Mouse (Mus musculus) T-helper 2 cell (primary cell): ENCODE results near the gene Hvcn1.
"Not testable (repeated sequence)": the region's sequence is repeated elsewhere in the genome, so short reads cannot be mapped to it uniquely, and the experiment has no call there.

Experiments used
- in situ Hi-C: fragments of 300-600 bp; cut with MboI, MseI; formaldehyde crosslinking; loops from one replicate; pipeline ENCODE4 v1.15.1; 2025; ENCODE audit warnings: high pct_unique_total_duplicates

Gene Hvcn1

DNA sequence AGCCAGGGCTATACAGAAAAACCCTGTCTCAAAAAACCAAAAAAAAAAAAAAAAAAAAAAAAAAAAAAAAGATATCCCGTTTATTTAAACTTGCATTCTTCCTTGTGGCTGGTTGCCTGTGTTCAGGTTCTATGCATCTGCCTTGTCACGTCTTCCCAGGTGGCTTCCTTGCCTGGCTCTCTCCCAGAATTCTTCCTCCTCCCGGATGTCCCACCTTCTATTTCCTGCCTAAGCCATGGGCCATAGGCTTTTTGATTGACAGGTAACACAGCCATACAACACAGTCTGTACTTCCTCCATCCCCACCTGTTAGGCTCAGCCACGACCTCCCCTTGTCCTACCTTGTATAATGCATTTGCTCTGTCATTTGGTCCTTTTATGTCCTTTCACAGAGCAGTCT, at the start of gene Hvcn1:
Gene Hvcn1 (plus strand): TSS at position 330 of the 400 bp plus-strand sequence.
- in situ Hi-C loops, result no loop called here

DNA sequence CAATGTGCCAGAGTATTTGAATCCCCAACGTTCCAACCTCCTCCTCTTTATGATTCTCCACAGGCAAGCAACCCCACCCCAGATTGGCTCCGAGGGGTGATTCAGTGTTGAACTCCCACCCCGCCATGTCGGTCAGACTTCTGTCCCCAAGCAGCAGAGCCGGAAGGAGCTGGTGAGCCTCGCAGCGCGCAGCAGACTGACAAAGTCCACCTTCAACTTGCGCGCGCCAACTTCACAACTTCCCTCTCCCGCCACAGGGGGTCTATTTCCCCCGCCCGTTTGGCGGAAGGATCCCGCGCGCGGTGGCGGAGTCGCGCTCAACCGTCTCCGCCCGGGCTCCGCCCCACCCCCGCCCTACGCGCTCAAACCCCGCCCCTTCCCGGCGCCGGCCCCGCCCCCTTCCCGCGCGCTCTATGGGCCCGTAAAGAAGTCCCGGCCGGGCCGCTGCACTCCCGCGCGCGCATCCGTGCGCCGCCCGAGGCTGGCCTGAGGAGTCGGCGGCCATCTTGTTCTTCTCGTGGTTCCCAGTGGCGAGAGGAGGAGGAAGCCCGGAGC, 48.7 kb upstream of the Hvcn1 start, which contains the start of gene Ppp1cc:
Gene Ppp1cc (plus strand): TSS at position 452 of the 555 bp plus-strand sequence.
- in situ Hi-C loops, result no loop called here

DNA sequence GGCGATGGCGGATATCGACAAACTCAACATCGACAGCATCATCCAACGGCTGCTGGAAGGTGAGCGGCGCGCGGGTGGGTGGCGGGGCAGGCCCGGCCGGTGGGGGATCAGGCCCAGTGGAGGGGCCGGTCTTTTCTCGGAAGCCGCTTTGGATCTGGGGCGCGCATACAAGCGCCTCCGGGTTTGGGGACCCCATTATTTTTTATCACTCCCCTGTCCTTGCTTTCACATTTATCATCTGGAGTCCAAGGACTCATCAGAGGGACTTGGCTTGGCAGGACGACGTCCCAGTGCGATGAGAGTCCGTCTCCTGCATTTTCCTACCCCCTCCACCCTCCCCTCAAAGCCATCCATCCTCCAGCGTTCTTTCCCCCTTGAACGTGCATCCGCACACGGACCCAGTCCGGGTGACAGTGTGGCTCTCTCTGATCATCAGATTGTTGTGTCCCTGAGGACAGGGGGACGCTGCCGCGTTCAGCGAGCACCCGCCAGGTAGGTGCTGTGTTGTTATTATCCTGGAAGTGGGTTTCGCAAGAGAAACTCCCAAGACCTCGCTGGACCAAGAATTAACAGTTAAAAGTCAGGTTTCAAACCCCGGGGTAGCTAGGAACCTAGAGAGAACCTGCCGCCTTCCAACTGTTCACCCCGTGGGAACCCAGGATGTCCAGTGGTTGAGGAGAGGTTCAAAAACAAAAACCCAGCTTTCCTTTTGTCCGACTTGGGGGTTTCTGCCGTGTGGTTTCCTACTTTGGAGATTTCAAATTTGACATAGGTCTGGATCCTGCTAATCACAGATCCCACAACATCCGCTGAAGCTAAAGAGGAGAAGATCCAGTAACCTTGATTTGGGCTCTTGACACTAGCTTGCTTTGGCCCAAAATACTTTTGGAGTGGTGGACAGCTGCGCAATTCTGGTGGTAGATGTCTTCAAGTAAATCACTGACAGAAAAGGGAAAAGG, 47.8 kb upstream of the Hvcn1 start:
- in situ Hi-C loops, result no loop called here

DNA sequence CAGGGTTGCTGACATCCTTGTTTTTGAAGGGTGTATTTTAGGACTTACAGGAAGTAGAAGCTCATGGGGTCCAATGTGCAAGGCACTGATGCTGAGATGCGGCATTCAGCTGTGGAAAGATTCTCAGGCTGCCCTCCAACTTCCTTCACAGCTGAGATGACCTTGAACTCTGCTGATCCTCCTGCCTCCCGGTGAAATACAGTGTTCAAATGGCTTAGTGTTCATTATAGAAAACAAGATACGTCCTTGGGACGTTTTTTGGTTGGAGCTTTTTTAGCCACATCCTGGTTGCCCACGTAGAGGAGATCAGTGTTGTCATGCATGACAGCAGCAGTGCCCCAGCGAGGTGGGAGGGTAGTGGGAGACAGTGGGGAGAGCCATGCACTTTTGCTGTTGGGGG, 43.4 kb upstream of the Hvcn1 start:
- in situ Hi-C loops, result no loop called here

DNA sequence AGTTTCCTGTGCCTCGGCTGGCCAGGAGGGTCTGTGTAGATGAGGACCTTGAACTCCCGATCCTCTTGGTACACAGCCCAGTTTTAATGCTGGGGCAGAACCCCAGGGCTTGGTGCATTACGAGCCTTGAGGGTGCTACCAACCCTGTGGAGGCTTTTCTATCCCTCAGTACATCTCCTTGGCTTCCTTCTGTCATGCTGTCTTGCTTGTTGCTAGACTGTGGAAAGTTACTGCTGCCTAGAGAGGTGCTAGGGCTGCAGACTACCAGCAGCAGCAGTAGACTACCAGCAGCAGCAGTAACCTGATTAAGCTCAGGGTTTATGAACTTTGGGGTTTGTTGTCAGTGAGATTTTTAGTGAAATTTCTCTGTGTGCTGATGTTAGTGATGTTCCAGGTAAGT, 42.6 kb upstream of the Hvcn1 start:
- in situ Hi-C loops, result no loop called here

DNA sequence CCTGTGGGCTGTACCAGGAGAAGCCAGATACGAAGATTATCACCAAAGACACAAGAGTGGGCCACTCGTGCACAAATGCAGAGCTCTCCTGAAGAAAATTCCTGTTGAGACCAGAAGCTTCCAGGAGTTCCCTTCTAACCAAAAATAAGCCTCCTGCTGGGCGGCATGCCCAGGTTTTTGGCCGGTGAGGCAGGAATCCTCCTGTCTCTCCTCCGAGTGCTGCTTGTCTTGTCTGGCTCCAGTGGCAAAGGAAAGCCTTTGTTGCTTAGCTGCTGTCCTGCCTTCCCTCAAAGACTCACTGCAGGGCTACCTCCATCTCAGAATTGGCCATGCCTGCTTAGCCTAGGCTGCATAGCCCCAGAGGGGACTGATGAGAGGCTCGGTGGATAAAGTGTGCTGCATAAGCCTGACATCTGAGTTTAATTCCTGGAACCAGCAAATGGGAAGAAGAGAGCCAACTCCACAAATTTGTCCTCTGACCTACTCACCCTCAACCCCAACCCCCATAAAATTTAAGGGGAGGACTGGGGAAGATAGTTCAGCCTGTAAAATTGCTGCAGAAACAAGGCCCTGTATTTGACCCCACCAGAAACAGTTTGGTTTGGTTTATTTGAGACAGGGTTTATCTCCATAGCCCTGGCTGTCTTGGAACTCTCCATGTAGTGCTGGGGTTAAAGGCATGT, 41.2 kb upstream of the Hvcn1 start:
- in situ Hi-C loops, result no loop called here

DNA sequence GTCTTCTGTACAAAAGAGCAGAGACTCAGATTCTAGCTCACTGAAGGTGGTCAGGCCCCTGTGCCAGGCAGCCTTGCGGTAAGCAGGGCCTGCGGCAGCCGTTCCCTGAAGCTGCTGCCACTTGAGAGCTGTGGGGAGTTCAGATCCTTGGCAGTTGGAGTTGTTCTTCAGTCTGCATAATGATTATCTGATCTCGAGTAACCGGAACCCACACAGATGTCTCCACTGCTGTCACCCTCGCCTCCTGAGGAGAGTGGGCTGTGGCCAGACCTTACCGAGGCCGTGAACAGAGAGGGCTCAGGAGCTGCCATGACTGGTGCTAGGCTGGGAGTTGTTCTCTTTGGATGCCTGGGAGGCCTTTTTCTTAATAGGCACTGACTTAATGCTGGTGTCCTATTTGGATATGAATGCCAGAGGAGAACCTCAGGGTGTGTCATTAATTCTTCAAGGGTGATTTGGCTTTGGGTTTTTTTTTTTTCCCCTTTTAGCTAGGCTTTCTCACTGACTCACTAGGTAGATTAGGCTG, 39.9 kb upstream of the Hvcn1 start:
- in situ Hi-C loops, result no loop called here

DNA sequence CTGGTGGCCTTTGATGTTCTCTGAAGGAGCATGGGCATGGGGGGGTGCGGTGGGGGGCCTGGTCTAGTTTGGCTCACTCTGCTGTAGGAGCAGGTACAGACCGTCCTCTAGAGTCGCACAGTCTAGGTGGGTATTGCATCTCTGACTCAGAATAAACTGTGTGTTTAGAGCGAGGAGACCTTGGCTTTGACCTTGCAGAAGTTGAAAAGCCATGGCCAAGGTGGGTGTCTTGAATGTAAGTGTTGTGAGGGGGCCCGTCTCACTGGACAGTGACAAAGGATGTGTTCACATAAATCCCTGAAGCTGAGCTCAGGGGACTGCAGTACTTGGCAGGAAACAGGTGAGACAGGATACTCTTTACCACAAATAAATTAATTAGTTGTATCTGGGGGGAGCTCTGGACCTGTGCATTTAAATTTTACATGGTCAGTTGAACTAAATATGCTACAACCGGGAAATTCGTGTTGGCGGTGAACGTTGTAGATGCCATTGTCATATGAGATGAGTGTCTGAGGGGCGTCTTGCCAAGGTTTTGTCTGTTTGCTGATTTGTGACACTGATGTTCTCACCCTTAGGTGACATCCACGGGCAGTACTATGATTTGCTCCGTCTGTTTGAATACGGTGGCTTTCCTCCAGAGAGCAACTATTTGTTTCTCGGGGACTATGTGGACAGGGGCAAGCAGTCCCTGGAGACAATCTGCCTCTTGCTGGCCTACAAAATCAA, 38.1 kb upstream of the Hvcn1 start:
- in situ Hi-C loops, result no loop called here

DNA sequence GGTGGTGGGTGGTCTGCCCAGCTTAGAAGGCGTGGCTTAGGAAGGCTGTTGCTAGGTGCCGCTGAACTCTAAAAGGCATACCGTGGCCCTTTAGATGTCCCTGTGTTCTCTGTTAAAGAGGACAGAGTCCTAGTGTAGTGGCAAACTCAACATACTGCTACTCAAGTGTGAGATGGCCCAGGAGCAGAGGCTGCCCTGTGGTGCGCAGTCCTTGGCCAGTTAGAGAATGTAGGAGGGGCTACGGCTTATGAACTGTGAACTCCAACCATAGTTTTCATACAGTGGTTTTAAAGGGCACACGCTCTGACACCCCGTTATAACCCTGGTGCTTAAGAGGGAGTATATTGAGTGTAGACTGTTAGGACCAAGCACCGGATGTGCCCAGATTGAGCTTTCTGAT, 35.5 kb upstream of the Hvcn1 start:
- in situ Hi-C loops, result no loop called here

DNA sequence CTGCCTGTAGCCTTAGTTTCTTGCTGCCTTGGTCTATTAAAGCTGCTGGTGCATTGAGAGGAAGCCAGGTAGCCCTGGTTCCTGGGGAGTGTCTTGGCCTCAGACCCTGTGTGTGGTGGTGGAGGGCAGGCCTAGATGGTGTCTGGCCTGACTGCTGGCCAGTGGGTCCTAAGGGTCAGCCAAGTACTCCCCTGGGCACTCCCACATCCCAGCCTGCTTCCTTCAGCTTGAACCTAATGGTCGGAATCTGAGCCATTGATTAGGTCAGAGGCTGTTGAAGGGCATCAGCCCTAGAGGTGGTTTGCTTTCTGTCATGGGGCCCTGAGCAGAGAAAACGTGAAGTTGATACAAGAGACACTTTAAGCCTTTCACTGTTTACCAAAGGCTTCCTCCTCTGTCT, 31.2 kb upstream of the Hvcn1 start:
- in situ Hi-C loops, result no loop called here

DNA sequence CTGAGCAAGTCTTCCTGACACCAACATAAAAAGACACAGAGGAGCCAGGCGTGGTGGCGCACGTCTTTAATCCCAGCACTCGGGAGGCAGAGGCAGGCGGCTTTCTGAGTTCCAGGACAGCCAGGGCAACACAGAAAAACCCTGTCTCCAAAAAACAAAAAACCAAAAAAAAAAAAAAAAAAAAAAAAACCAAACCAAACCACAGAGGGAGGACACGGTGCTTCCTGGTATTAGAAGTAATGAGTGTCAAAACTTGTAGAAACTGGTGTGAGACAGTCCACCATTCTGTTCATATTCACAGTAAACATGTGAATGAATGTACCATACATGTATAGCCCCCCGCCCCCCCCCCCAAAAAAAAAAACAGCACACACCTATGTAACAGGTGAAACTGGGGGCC, 30.6 kb upstream of the Hvcn1 start:
- in situ Hi-C loops, result no loop called here

DNA sequence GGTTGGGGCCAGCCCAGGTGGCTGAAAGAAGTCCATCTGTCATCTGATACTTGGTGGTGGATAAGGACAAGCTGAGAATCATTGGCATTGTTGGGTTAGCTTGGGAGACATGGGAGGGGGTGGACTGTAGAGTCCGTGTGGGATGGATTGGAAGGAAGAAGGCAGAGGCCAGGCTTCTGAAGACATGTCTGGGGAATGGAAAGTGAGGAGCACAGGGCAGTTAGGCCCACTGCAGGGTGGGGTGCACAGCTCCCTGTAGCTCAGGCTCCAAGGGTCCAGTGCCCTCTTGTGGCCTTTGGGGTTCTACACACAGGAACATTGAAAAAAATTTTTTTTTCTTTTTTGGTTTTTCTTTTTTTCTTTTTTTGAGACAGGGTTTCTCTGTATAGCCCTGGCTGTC, 30.2 kb upstream of the Hvcn1 start:
- in situ Hi-C loops, result no loop called here

DNA sequence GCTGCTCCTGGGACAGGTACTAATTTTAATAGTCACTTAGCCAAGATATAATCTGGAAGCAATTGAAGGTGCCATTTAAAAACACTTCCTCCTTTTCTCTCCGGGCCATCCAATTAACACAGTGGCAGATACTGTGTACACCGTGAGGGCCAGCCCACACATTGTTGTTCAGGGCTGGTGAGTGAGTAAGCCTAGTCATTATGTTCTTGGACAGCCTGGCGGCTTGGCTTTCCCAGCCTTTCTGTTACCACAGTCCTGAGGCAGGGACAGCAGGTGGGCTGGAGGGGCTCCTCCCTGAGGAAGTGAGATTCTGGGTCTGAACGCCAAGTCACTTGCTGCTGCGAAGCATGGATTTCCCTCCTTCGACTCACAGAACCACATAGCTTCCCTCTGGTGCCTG, 26.9 kb upstream of the Hvcn1 start:
- in situ Hi-C loops, result no loop called here

DNA sequence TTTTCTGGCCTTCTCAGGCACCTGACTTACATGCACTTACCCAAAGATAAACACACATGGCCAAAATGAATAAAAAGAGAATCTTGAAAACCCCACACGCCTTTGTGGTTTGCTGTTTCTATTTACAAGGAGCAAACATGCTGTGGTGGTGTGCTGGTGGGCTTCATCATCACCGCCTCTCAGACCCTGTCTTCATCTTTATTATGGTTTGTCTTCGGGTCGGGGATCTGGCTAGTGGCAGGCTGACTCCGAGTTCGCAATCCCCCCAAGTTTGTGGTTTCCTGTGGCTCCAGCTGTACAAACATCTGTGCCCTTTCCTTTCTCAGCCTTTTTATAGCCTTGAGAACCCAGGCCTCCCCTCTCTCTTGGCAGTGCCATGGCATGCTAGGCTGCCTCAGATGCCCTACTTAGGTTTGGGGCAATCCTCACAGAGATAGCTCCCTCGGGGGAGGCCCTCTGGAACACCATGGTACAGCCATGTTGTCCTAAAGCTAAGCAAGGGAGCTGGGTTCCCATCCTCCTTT, 22.3 kb upstream of the Hvcn1 start:
- in situ Hi-C loops, result no loop called here

DNA sequence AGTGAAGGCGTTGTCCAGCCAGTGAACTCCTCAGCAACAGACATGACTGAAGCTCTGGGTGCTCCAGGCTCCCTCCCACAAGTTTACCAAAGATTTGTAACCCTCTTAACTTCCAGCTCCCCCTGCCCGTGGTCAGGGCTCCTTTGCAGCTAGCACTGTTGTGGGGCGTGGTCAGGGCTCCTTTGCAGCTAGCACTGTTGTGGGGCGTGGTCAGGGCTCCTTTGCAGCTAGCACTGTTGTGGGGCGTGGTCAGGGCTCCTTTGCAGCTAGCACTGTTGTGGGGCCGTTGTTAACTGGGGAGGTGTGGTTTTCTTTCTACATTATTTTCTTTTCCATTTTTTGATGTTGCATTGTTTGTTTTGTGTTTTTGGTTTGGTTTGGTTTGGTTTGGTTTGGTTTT, 21.7 kb upstream of the Hvcn1 start:
- in situ Hi-C loops, result not testable (repeated sequence)

DNA sequence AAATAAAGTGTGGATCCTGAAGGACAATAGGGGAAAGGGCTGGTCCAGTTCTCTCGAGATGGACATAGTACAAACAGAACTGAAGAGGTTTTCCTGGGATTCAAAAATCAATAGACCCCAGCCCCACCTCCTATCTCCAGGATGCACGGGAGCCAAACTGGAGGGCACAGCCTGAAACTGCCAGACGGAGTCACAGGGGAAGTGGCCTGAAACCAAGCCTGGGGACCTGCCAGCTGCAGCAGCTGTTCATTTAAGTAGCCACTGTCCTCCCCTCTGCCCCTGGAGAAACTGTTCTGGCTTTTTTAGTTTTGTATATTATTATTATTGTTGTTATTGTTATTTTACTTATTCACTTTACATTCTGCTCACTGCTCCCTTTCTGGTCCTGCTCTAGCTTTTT, 17.5 kb upstream of the Hvcn1 start:
- in situ Hi-C loops, result no loop called here

DNA sequence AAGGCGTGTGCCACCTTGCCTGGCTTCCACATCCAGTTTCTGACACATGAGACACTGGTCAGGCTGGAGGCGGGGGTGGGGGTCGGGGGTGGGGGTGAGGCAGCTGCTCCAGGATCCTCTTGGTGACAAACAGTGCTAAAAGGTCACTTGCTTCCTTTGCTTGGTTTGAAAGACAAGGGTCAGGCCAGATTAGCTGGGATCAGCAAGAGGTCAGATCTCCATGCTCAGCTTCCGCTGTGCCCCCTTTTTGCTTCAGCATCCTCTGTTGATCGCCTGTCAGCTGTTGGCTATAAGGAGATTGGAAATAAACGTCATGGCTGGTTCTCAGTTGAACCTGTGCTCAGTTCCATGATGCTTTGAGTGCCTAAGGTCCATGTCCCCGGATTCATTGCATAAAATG, 16.1 kb upstream of the Hvcn1 start:
- in situ Hi-C loops, result no loop called here

DNA sequence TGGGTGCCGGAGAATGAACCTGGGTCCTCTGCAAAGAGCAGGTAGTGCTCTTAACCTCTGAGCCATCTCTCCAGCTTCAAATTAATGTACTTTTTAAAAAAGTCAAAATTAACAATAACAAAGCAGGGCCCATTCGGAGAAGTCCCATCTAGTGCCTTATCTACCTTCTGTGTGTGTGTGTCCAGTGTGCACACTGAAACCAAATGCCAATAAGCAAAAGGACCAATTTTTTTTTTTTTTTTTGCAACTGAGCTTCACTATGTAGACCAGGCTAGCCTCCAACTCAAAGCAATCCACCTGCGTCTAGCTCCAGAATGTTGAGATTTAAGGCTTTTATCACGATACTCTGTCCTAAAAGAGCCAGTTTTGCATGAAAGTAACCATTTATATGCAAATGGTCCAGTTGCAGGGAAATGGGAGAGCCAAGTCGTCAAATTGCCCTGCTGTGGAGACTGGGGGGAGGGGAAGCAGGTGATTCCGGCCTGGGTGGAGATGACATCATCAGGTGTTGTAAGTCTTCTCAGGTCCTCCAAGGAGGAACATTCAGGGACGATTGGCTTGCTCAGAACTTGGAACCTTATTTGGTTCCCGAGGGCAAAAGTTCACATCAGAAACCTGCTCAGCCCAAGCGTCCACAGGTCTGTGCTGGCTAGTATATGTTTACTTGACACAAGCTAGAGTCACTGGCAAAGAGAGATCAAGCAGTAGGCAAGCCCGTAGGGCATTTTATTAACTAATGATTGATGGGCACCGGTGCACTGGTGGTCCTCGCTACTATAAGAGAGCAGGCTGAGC, 15.1 kb upstream of the Hvcn1 start:
- in situ Hi-C loops, result no loop called here

DNA sequence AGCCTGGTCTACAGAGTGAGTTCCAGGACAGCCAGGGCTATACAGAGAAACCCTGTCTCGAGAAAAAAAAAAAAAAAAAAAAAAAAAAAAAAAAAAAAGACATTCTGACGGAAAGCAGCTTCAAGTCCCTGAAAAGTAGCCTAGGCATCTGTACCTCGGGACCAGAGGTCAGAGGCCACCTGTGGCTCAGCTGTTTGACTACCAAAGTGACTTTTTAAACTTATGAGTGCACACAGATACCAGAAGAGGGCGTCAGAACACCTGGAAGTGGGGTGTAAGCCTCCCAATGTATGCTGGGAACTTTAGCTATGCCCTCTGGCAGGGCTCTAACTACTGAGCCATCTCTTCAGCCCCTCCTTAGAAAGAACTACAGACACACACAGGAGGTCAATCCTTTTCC, 14.3 kb upstream of the Hvcn1 start:
- in situ Hi-C loops, result no loop called here

DNA sequence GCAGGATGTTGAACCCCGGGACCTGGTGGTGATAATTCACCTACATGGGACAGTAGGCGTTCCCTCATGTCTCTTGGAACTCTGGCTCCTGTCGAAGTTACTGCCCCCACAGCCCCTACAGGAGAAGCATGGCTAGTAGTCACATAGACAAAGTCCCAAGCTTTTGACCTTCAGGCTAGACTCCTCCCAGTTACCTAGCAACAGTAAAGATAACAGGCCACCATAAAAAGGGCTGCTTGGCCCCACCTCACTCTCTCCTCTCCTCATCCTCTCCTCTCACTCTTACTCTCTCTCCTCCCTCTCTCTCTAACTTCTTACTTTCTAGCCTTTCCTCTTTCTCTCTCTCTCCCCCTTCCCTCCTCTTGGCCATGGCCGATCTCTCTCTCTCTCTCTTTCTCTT, 5.7 kb upstream of the Hvcn1 start:
- in situ Hi-C loops, result no loop called here

DNA sequence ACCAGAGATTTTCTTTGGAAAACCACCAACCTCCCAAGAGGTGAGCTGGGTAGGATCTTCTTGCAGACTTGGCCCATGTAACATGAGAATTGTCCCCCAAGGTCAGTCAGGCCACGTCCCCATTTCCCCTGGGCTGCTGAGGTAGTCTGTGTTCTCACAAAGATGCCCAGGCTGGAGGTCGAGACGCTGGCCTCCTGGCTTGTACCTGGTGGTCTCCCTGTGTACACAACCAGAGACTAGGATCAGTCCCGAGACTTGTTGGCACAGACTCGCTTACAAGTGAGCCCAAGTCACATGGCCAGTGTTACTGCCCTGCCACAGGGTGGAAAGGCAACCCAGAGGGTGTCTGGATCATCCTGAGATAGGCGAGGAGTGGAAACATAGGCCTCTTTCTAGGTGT, 4.7 kb upstream of the Hvcn1 start:
- in situ Hi-C loops, result no loop called here
